Mouse (Mus musculus) retina, postnatal 1 day (tissue): ENCODE measurements around the gene Idnk.
"Not testable (repeated sequence)": the region's sequence is repeated elsewhere in the genome, so short reads cannot be mapped to it uniquely, and the experiment has no call there.

ENCODE experiments used
- DNase-seq: peaks from one replicate; pipeline ENCODE4 v3.0.0-alpha.2; 2012

Idnk gene

DNA sequence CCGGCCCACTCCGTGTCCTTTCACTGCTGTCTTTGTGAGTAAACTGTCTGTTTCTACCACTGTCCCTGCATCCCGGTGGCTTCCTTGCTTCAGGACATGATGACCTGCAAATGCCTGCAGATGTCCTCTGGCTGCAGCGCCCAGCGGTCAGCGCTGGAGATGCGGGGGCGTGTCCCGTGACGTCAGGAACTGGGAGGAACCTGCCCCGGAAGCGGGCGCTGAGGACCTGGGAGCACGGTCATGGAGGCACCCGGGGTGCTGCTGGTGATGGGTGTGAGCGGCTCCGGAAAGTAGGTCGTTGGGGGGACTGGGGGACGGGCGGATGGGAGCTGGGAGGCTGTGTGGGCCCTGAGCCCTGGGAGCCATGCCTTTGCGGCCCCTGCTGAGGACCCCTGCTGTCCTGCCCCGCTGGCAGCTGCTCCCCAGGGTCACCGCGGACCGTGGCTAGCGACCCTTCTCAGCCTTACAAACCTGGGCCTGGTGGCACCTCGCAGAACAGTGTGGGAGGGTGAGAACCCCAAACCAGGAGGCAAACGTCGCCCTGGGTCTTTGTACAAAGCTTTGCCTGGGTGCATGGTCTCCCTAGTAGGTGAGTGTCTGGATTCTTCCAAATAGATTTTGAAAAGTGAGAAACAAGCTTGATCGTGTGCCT is at the start of gene Idnk:
Gene Idnk (plus strand): TSS at position 203 of the 652 bp plus-strand sequence.
- DNase-seq = peak; percentile 94

DNA sequence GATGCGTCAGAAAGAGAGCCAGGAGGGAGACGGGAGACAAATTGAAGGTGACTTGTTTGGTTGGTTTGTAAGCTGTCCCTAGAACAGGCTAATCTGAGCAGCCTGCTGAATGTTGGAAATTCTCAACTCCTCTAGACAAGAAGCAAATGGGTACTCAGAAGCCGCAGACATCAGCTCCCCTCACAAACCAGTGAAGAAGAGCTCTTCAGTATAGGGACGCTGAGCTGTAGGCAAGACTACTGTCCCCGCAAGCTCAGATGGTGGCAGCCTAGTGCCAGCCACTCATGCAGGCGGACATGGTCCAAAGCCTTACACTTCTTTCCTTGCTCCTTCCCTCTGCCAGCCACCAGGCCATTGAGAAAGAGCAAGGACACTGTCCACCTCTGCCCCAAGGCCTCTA is 46.1 kb upstream of the Idnk start:
- no peak for DNase-seq

DNA sequence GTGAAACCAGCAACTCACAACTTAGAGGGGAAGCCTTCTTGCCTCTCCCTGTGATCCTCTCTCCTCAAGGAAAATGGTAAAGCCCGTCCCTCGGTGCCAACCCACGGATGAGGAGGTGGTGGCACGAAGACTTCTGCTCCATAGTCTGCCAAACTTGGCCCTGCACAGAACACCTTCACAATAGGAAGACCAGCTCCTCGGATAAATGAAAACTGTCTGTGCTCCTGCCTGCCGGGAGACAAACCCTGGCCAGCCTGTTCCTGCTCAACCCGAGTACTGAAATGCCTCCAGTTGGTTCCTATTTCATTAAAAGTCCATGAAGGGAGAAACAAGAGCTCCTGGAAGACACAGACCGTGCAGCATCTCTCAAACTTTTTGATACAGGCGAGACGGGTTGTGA is 45.3 kb upstream of the Idnk start:
- no peak for DNase-seq

DNA sequence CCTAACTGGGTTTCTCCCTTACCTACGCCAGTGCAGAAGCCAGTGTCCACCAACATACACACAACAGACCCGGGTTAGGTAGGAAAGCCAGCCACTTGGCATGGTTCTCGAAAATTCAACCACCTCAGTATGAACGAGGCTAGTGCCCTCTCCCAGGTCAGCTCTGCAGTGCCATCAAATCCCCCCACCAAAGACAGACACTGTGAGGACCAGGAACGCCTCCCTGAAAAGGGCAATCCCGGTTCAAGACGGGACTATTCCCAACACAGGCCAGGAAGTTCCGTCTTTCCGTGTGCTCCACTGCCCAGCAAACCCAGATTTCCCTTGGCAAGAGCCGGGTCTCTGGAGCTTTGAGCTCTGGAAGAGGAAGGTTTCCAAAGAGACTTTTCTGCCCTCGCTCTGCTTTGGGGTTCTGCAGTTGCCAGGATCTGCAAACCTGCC is 44.8 kb upstream of the Idnk start:
- DNase-seq = no peak

DNA sequence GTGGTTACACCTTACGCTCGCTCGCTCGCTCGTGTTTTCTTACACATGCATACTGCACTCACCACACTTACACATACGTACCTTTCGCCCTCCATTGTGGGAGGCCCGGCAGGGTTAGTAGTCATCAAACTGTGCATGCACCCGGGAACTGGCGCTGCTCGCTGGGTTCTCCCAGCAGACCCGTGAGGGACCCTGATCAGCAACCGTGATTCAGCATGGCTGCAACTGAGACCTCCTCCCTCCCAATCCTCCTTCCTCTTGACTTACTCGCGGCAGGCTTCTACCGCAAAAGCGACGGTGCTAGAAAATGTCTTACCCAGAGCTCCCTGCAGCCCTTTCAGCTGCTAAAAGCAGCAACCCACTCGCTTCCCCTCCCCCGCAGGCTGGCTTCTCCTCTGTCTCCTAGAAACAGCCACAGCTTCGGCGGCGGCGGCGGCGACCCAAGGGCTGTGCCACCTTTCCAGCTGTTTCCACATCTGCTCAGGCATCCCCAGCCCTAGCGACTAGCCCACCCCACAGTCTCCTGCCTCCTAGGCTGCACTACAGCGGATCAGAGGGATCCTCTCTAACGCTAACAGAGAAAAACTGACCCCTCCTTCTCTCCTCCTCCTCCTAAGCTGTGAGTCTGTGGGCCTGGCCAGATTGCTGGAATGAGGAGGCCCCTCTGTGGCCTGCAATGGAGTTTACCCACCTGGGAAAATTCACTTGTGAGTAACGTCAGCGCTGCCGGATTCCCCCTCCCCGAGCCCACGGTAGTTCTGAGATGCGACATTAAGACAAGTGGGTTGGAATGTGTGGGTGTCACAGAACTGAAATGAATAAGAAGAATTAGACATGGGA is 44.2 kb upstream of the Idnk start, which contains the start of gene Klhl3:
Gene Klhl3 (minus strand): TSS at position 532 of the 840 bp plus-strand sequence.
- peak; percentile 80 for DNase-seq

DNA sequence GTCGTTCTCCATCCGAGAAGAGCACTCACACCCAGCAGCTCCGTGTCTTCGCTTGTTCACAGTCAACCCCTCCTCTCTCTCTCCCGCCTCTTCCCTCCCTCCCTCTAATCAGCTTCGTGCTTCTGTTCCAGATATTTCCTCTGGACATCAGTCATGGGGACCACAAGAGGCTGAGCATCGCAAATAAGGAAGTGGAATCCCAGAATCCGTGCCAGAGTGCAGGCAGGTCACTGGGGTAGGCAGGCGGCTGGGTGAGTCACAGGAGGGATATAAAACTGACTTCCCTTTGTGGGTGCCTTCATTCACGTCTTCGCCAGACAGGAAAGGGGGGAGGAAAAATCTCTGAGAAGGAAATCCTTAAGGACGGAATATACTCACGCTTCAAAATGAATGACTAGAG is 42.2 kb upstream of the Idnk start:
- no peak for DNase-seq

DNA sequence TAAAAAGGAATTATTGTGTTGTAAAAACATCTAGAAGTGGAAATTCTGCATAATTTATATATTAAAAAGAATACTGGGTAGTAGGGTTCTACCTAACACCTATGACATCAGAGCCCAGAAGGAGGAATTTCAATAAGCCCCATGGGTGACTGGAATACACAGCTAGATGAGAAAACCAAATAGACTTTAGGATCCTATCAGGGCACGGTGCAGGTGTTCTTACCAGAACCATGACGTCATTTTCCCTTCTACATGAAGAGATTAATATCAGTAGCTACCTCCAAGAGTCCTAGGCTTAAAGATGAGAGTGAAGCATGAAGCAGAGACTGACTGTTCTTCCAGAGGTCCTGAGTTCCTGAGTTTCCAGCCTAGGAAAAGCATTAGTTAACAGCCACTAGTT is 40.6 kb upstream of the Idnk start:
- no peak for DNase-seq

DNA sequence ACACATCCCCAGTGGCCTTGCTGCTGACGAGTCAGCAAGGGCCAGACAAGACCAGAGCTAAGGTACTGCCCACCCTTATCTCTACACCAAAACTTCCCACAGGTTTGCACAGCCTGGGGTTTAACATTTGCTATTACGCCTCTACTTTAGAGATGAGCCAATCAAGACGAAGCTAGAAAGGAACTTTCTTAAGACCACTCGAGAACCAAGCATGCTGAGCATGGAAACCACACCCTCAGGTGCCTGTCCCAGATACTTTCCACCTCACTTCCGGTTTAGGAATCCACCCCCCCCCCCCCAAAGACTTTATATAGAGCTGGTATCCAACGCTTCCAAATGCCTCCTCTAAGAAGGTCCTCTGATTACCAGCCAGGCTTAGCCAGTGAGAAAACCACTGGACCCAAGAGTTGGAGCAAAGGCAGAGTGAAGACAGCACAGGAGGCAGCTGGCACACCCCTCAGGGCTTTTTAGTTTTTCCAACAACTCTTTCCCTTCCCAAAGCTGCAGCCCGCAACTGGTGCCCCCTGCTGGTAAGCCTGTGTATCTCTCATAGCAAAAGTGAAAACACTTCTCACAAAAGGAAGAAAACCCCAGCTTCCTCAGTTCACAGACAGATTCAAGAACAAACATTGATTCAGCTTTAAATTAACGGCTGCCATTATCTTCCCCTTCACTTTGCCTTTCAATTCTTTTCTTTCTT is 40.0 kb upstream of the Idnk start:
- peak; percentile 65 for DNase-seq

DNA sequence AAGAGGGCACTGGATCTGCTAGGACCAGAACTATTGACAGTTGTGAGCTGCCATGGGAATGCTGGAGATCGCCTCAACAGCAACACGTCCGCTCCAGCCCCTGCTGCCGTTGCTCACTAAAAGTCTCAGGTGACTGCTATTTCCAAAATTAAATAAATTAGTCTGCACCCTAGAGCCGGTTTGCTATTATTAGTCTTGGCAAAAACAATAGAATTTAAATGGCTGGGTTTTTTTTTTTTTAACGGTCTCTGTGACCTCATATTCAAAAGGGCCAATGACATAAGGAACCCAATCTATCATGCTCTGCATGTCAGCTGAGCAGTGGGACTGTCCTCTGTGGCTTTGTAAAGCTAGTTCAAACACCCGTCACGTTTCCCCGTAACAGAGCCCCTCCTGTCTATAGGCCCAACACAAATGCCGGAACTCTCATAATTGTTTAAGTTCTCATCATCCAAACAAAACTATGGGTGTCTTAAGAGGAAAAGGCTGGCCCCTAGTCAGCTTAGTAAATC is 34.6 kb upstream of the Idnk start:
- DNase-seq = no peak

DNA sequence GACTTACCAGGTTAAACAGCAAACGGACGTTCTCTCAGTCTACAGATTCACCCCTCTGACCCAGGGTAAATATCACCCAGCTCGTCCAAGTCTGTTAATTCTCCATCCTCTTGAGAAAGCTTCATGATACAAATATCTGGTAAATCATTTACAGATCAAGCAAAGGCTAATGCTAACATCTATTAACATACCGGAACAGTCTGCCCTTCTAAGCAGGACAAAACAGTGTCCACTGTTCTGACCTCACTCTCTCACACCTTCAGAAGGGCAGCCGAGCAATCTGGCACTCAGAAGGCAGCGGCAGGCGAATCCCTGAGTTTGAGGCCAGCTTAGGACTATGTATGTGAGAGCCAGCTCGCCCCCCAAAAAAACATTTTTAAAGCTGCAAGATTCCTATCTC is 34.1 kb upstream of the Idnk start:
- no peak for DNase-seq

DNA sequence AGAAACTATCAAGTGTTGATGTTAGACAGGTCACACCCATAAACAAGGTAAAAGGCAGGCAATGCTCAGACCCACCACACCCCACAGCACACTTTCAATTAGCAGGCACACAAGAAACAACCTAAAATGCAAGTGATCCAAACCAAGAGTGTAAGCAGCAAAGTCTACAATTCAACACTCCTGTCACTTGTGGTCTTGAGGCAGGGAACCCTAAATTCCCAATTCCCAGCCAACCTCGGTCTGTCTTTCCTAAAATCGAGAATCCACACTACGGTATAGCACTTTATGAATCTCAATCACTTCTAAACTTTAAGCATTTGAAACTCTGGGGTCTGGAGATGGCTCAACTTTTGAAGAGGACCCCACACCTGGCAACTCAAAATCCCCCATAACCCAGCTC is 33.2 kb upstream of the Idnk start:
- DNase-seq = no peak

DNA sequence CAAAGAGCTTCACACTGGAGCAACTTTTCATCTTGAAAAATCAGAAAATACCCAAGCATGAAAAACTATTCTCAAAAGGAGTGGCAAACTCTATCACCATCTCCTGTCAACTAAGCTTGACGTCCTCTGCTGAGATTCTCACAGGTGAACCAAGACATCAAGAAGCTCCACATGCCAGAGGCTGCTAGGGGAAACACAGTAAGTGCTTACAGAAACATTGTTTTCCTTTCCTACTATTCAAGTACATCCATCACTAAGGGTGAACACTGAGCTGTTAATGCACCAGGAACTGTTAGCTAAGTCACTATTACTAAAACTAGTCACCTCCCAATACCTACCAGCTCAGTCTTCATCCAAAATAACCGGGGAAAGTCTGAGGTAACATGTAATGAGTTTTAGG is 32.5 kb upstream of the Idnk start:
- DNase-seq = no peak

DNA sequence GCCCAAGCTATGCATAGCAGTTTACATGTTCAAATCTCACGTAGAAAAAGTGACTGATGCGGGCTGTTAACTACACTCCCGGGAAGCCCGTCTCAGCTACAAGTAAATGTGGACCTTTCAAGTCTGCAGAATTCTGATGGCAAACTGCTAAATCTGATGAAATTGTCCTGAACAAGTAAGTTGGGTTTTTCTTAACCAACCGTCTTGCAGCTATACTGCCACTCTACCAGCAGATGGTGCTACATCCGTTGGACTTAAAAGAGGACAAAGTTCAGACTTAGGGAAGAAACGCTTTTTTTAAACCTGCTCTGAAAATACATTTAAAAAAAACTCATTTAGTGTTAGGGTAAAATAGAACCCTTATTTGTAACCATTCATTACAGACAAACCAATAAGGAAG is 31.3 kb upstream of the Idnk start:
- DNase-seq = peak; percentile 80

DNA sequence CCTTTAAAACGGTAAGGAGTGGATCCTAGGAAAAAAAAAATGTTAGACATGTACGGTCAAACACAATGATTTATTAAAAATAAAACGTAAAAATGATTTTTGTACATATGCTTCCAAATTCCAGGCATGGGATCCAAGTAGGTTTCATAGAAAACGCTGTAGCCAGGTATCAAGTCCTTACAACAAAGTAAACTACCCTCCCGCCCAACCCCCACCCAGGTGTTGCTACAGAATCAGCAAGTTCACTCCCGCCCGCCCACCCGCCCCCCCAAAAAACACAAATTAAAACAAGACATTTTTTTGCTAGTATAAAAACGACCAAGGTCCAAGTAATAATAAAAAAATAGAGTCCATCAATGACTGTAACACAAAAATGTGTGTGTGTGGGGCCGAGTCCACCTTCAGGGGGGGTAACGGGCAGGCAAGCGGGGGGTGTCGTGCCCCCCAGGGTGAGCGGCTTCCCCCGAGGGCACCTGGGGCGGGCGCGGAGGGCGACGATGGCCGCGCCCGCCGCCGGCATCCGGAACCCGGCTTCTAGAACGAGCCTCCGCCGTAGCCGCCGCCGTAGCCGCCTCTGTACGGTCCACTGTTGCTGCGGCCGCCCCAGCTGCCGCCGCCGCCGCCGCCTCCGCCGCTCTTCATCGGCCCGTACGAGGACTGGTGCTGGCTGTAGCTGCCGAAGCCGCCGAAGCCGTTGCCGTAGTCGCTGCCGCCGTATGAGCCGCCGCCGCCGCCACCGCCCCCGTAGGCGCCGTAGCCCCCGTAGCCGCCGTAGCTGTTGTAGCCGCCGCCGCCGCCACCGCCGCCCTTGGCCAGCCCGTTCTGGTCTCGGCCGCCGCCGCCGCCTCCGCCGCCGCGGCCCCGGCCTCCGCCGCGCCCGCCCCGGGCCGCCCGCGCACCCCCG is 30.3 kb upstream of the Idnk start:
- no peak for DNase-seq

DNA sequence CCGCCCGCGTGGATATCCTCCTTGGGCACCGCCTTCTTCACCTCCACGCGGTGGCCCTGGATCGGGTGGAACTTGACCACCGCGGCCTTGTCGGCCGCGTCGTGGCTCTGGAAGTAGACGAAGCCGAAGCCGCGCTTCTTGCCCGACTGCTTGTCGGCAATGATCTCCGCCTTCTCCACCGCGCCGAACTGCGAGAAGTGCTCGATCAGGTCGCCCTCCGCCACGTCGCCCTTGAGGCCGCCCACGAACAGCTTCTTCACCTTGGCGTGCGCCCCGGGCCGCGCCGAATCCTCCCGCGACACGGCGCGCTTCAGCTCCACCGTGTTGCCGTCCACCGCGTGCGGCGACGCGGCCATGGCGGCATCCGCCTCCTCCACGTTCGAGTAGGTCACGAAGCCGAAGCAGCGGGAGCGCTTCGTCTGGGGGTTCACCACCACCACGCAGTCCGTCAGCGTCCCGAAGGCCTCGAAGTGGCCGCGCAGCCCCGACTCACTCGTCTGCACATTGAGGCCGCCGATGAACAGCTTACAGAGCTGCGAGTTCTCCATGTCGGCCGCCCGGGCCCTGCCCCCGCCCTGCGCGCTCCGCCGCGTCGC is 29.6 kb upstream of the Idnk start:
- peak; percentile 74 for DNase-seq

DNA sequence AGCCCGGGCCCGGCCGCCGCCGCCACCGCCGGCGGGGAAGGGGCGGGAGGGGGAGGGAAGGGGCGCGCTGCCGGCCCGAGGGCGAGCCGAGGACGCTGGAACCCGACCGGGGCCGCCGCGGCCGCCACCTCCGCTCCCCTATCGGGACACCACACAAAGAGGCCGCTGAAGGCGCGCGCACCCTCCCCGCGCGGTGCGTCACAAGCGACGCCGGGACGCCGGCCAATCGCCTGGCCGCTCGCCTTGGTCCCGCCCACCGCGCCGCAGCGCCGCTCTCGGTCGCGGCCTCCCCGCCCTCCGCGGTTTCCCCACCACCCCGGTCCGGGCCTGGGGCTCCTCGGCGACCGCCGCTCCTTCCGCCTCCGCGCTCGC is 29.1 kb upstream of the Idnk start, which contains the start of gene Hnrnpa0:
Gene Hnrnpa0 (minus strand): TSS at position 161 of the 372 bp plus-strand sequence.
- peak; percentile 96 for DNase-seq

DNA sequence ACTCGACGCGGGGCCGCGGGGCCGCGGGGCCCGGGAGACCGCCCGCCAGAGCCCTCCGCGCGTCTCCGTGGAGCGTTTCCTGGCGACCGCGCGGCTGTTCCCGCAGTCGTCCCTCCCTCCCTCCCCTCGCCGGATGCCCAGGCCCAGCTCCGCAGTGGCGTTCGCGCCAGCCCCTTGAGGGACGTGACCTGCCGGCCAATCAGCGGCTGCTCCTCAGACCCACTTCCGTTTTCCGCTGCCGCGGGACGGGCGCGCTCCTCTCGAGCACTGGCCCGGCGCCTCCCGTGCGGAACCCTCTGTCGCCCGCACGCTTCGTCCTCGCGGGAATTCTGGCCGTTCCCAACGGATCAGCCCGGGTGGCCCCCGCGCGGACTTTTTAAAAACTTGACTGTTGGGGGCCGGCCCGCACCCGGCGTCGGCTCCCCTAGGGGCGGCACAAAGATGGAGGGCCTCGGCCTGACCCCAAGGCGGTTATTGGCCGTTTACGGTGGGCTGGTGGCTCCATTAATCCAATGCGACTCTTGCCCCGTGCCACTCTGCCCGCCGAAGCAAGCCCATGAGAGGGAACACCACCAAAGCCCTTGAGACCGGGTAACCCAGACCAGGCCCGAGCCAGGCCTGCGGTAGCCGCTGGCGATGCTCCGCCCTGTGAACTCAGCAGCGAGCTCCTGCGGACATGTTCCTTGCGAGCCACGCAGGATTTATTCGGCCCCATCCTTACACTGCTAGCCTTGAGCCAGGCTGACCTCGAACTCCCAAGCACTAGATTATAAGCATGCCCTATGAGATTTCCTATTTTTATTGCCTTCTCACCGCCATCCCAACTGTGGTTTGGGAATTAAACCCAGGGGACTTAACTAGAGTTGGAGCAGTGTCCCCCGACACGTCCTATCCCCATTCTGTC is 28.4 kb upstream of the Idnk start:
- DNase-seq = peak; percentile 98

DNA sequence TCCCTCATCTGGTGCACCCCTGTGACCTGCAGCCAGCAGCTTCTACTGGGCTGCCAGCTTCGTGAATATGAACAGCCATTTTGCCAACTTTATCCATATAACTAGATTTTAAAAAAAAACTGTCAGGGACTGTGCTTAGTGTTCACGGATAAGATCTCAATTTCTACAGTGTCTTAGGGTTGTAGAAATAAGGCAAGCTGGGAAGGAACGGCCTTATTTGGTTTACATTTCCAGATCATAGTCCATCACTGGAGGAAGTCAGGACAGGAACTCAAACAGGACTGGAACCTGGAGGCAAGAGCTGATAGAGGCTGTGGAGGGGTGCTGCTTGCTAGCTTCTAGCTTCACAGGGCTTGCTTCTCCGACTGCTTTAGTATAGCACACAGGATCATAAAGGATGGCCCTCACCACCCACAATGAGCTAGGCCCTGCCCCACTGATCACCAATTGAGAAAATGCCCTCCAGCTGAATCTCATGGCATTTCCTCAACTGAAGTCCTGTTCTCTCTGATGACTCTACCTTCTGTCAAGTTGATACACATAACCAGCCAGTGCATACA is 27.7 kb upstream of the Idnk start:
- no peak for DNase-seq

DNA sequence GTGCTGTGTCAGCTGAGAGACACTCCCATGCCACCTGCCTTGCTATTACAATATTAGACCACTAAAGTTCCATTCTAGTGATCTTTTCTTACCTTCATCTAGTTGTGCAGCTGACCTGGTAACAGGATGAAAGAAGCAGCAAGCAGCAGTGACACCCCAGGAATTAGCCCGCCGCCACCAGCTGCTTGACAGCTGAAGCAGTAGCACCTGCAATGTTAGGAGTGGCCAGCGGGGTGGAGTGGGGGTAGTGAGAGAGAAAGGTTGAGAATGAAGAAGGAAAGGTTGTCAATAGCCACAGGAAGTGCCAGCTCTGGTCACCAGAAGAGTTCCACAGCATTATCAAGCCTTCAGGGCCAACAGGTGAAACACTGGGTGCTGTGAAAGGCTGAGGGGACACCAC is 25.8 kb upstream of the Idnk start:
- DNase-seq = no peak

DNA sequence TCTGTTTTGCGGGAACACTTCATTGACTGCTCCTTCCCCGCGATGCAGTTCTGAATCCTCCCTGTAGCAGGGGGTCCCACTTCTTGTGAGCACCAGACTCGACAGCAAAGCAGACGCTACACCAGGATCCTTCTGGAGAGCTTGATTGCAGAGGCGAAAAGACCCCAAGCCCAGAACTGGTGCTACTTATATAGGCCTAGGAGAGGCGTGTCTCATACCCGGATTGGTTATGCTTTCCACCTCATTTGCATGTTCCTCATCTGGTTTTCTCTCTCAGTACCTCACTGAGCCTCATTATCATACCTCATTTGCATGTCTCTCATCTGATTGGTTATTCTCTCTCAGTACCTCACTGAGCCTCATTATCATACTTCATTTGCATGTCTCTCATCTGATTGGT is 10.8 kb upstream of the Idnk start:
- not testable (repeated sequence) for DNase-seq

DNA sequence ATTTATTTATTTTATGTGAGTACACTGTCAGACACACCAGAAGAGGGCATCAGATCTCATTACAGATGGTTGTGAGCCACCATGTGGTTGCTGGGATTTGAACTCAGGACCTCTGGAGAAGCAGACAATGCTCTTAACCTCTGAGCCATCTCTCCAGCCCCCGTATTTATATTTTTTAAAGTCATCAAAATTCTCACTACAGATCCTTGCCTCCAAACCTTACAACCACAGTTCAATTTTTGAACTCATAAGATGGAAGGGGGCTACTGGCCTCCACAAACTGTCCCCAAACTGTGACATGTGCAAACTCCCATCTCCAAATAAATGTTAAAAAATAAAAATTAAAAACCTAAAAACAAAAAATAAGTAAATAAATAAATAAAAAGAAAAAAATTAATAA is 9.7 kb upstream of the Idnk start:
- no peak for DNase-seq
